Comparison of ENCODE assay signal across 1 mouse cellular context in the genomic region with DNA sequence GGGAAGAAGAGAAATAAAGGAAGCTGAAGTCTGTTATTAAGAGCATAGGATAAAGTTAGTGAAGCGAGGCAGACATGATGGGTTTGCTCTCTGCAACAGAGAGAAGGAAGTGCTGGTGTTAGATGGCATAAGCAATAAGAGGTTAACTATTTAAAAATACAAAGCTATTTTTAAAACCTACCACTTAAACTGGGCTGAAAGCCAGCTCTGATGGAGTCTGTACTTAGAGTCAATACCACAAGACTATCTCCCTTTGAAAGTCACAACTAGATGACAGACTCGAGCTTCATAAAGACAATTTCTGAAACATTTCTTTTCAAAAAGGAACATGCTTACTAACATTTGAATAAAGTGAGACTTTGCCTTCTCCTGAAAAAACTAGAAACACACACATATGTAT.
TF ChIP-seq lines count a peak whose summit lies in the region.

No protein-coding gene starts in this region.

TF ChIP-seq in MEL, 35 proteins besides CTCF, POLR2A, EP300 and RAD21 (continued from another document):
- TF ChIP-seq HCFC1 (IDR thresholded peaks at IDR 0.05; ENCODE audit: low read depth, low read length), result 0 out of 2 replicates have a peak, but pooled peaks have one; percentile 19
- TF ChIP-seq ELF1 (IDR thresholded peaks at IDR 0.05; ENCODE audit: low read depth, low read length), result peak; percentile 41; the same call in 1 of the 2 replicates
- TF ChIP-seq POLR2AphosphoS2 (IDR thresholded peaks at IDR 0.05; ENCODE audit: low read length), result no peak
- no peak for TF ChIP-seq JUND (IDR thresholded peaks at IDR 0.05; ENCODE audit: low read depth, low read length)
